Mouse (Mus musculus): ENCODE measurements at regions not wholly inside any gene's neighbourhood (a gene's known extent, or its start where the extent isn't known, plus 50 kb on each side); places are given as distances from the start of the nearest gene placed in this dataset.

DNA sequence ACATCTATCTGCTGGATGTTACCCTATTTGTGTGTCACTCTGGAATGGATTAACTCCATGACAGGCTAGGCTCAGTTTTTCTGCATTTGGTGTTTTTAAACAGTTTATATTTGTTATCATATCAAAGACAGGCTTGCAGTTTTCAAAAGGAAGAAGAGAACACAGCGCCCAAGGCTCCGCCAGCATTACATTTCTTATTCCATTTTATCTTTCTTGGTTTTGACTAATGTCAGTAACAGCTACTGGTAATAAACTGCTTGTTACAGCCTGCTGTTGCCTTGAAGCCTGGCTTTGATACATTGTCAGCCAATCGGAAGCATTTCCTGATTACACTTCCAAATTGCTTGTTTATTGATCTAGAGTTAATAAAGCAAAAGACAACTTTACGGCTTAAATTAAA lies 219.4 kb upstream of the Mdfic start:
- no peak for DNase-seq (ENCODE audit: low spot score in 2 of 2)

DNA sequence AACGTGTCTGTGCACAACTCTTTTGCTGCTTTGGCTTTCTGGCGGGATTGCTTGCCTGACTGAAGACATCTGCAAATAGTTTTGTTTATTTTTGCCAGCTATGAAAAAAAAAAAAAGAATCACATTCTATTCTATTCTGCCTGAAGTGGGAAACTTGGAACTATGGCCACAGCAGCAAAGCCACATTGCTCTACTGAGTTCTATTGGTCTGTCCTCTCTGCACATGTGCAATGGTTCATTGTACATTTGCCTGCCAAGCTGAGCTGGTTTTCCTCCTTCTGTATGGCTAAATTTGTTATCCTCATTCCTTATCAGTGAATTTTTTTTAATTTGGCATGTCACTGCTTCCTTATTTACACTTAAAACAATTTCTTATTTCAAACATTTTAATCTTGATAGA lies 211.1 kb upstream of the Mdfic start:
- no peak for DNase-seq (ENCODE audit: low spot score in 2 of 2)

DNA sequence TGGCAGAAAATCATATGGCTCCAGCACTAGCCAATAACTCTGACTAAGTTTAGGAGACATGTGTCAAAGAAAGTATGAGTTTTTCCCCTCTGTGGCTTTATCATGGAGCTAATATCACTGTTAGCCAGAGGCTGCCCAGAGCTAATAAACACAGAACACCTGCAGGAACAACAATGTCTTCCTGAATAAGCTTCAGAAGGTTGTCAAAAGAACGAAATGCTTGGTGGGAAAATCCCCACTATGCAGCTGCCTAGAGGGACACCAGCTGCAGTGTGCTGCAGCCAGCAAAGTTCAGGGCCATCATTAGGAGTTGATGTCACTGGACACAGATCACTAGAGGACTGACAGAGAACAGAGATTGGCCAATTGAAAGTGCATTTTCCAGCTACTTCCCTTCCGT lies 183.2 kb upstream of the Mdfic start:
- DNase-seq (ENCODE audit: low spot score in 2 of 2), result no peak

DNA sequence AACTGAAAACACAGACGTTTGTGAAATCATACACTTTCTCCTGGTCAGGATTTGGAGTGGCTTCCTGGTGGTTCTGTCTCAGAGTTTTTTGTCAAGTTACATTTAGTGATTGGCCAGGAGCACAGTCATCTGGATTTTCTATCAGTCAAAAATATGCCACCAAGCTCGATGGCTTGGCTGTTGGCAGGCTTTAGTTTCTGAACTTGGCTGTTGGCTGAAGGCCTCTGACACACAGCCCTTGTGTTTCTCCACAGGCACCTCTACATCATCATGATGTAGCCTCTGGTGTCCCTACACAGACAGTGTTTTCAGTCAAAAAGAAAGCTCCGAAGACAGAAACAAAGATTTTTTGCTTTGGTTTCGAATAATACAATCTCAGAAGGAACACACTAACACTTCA lies 178.5 kb upstream of the Mdfic start:
- no peak for DNase-seq (ENCODE audit: low spot score in 2 of 2)

DNA sequence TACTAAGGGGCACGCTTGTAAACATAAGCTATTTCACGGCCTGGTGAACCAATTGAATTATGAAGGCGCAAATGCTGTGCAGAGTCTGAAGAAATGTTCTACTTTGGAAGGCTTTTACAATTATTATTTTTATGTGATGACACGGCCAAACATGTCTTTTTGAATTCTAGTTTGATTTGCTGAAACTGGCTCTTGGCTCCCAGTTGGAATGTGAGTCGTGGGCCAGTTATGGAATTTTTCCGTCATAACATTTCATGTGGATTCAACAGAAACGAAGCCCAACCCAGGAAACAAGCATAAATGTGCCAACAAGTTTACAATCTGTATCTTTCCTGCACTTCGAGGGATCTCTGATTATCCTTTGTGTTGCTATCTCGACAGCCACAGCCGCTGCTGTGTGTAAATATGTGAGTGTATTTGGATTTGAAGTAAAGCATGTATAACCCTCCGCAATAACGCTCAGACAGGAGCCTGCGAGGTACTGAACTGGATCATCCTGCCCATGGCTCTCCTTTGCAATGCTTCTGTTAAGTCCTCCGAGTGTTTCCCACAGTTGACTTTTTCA lies 176.9 kb upstream of the Mdfic start:
- peak in 1 of 2 experiments; percentile 25 for DNase-seq (ENCODE audit: low spot score in 2 of 2)

DNA sequence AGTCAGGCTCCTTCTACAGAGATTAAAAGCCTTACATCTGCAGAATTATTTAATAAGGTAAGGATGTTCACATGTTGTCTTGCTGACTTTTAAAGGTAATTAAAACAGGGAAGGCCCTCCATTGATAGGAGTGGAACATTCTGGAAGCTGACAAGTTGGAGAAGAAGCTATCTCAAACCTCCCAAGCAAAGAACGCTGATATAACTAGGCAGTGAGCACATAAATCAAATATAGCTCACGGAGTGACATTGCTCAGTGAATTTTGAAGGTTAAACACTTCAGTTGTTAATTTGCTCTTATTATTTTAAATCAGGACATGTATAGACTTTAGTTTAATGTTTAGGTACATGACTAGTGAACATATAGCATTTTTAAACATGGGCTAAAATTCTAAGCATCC lies 171.6 kb upstream of the Mdfic start:
- DNase-seq (ENCODE audit: low spot score in 2 of 2), result no peak

DNA sequence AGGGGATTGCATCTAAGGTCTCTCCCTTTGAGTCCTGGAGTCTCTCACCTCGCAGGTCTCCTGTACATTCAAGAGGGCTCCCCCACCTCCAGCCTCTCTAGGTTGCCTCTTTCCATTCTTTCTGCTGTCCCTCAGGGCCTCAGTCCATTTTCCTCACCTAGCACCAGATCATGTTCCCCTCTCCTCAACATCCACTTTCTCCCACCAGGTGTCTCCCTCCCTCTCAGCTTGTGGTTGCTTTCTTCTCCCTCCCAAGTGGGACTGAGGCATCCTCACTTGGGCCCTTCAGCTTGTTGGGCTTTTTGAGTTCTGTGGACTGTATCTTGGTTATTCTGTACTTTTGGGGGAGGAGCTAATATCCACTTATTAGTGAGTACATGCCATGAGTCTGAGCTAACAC lies 127.7 kb upstream of the Mdfic start:
- DNase-seq (ENCODE audit: low spot score in 2 of 2), result no peak

DNA sequence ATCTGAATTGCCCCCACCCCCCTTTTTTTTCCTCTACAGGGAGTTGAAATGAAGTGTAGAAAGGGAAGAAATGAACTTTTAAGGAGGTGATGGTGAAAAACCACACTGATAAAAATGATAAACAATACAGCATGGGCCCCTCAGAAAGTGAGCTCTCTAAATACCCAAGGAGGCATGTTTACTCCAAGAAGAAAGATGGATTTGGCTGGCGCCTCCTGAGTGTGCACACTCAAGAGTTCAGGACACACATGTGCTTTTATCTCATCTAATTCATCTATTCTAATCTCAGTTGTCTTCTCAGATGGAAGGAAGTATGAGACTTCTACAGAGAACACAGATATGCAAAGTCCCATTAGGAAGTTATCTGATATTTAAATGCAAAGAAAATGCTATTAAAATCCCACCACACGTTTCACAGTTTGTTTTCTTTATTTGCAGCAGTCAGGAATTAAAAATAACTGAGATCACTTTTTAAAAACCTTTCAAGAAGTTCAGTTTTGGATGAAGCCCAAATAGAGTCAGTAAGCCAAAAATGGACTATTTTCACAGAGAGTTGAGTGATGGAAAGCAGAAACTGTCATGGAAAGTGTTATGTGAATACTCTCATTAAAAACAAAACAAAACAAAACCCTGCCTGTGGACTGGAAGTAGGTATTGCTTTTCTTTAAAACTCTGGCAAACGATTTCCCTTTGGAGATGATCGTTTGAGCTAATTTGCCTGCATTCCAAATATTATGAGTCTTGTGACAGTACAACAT lies 123.1 kb upstream of the Mdfic start:
- no peak for DNase-seq (ENCODE audit: low spot score in 2 of 2)

DNA sequence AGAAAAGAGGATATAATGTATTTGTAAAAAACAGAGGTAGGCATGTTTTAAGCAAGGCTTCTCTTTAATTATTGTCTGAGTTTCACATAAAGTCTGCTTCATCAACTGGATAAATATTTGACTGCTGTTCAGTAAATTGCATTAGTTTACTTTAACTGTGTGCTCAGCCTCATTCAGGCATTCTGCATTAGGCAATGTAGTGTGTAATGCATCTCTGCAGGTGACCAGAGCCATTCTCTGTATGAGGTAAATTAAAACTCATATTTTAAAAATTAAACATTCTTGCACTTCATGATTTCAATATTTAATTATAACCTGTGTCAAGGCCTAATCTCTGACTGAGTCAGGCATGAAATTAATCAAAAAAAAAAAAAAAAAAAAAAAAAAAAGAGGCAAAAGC lies 110.3 kb upstream of the Mdfic start:
- no peak for DNase-seq (ENCODE audit: low spot score in 2 of 2)

DNA sequence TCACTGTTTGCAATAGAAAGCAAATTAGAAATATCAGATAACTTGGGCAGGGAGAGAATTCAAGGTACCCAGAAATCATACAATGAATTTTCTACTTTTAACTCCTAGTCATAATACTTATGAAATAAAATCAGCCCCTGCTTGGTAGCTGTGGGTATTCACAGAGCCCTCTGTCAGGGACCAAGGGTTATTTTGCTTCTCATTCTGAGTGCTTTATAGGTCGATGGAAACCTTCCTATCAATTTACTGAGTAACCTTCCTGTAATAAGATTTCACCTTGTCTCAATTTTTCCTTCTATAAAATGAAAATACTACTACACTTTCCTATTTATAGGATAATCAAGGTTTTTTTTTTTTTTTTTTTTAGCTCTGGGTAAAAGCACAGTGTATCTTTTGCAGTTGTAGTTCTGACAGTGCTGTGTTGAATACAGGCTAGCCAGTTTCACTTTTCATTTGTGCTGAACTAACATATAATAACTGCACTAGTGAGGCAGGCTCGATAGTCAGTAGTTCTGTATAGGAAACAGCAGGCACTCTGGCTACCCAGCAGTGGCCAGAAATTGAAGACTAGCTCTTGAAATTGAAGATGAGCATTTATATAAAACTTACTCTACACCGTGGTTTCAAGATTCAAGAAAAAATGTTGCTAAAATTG lies 94.4 kb upstream of the Mdfic start:
- DNase-seq (ENCODE audit: low spot score in 2 of 2), result no peak

DNA sequence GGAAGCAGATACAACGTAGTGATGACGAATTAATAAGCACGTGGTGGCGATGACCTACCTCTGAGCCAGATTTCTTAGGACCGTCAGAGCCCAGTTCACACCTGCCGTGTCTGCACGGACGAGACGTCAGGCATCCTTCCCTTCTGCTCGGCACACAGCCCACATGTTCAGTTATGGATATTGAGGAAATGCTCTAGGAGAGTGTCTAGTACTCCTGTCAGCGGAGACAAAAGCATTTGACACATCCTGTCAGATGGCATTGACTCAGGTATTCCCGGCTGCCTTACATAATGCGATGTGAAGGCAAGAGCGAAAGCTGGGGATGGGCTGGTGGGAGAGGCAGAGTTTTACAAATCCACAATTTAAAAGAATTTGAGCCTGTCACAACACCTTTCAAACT lies 81.9 kb upstream of the Mdfic start:
- no peak for DNase-seq (ENCODE audit: low spot score in 2 of 2)

DNA sequence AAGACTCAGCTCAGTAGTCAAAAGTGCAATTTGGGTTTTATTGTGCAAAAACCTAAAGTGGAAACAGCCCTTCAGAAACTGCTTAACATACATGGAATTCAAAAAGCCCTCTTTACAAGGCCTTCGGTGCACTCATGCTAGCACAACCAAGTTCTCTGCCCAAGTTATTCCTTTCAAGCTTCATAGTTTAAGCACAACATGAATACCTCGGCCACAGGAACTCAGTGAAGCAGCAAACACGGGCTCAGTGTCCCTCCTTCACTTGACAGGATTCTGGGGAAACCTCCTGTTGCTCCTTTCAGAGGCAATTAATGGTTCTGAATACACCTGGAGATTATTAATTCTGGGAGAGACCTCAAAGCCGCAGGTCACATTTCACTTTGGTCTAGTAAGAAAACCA lies 81.1 kb upstream of the Mdfic start:
- DNase-seq (ENCODE audit: low spot score in 2 of 2), result no peak

DNA sequence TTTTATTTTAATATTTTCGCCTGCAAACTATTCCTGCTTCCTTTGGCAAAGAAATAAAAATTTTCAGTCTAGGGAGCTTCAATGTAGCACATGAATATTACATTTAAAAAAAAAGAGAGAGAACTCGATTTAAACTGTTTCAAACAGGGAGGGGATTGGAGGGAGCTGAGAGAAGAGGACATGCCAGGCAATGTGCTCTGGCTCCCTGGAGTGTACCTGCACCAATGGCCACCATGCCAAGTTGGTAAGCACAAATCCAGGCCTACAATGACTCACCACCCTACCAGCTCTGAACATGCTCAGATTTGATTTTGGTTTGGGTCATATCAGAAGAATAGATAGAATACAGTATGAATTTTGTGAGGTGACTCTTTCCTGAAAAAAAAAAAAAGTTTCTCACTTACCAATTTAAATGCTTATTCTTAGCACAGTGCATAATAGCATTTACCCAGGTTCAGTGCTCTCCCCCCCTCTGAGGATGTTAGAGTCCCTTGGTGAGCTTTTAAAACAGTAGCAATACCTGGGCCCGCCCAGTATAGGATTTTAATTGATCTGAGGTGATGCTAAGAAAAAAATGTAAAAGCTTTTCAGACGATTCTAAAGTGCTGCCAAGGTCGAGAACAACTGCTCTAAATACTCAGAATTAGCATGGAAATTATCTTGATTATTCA lies 80.5 kb upstream of the Mdfic start:
- no peak for DNase-seq (ENCODE audit: low spot score in 2 of 2)

DNA sequence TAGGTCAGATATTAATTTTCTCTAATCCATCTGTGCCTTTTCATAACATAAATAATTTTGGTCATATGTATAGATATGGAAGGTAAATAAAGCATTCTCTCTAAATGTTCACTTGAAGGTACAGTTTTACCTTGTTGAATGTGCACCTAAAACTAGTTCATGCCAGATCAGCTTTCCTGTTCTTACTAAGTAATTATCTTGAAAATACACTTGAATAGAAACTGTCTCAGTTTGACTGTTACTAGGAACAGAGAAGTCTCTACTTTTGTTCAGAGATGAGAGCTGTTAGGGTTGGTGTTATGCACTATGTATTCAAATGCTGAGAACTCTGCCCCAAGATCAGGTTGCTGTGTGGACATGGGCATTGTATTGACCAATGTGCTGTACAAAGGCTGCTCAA lies 76.2 kb upstream of the Mdfic start:
- no peak for DNase-seq (ENCODE audit: low spot score in 2 of 2)

DNA sequence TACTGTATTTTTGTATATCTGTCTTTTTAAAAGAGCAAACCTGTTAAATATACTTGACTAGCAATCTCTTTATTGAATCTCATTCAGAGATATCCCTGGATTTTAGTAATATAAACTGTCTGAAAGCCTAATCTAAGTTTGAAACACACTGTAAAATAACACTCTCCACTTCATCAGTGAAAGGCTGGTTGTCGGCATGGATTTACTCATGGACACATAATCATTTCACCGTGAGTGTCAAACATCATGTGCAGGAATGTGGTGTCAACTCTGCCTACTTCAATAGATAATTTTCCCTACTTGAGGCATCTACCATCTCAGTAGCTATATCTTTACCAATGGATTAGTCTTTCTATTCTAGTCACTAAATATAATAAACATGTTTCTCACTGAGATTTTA lies 73.0 kb upstream of the Mdfic start:
- DNase-seq (ENCODE audit: low spot score in 2 of 2), result no peak
